Mouse (Mus musculus) hindbrain, embryonic 10.5 days (tissue): ENCODE measurements around the gene Rp9. TPM values are rescaled to one million over a fixed set of nuclear protein-coding genes. Genes with fewer than 3 reads are reported as not detected.
A peak's percentile ranks its signal among the peaks of the same experiment; 100 is the strongest.

Experiments
- DNase-seq: peaks from one replicate; pipeline ENCODE4 v3.0.0-alpha.2; 2017; ENCODE audit warnings: low spot score
- H3K27ac ChIP-seq: fragments of 300-500 bp; sonication (generic); 2 replicates; pipeline ENCODE4 v1.5.1; 2016; ENCODE audit warnings: mild to moderate bottlenecking, moderate library complexity
- H3K27me3 ChIP-seq: fragments of 300-500 bp; sonication (generic); 2 replicates; pipeline ENCODE4 v1.6.1; 2016; ENCODE audit warnings: mild to moderate bottlenecking; ENCODE audit not compliant: poor library complexity, insufficient read depth, severe bottlenecking
- H3K36me3 ChIP-seq: fragments of 300-500 bp; sonication (generic); 2 replicates; pipeline ENCODE4 v1.6.1; 2016; ENCODE audit warnings: mild to moderate bottlenecking, moderate library complexity
- H3K4me1 ChIP-seq: fragments of 300-500 bp; sonication (generic); replicated peaks from 2 replicates; pipeline ENCODE4 v1.6.1; 2016; ENCODE audit warnings: mild to moderate bottlenecking
- H3K4me3 ChIP-seq: fragments of 300-500 bp; sonication (generic); 2 replicates; pipeline ENCODE4 v1.5.1; 2016; ENCODE audit warnings: mild to moderate bottlenecking, moderate library complexity
- H3K9me3 ChIP-seq: fragments of 300-500 bp; sonication (generic); 2 replicates; pipeline ENCODE4 v1.6.1; 2016; ENCODE audit warnings: mild to moderate bottlenecking, moderate library complexity
- WGBS: fragments of 180-500 bp; shearing (Covaris S2); methylation state at CpG from one replicate; pipeline ENCODE4 v1.1.7; 2016; 5-methylcytosine and 5-hydroxymethylcytosine counted together
- polyA plus RNA-seq: library from polyadenylated mRNA; unstranded; fragments of >200 nt; fragmentation: Nextera tagmentation; extraction: Ambion mirVana; gene quantifications from 2 replicates; pipeline ENCODE4 v1.2.1, GENCODE M21; 2016

The Rp9 gene
- polyA plus RNA-seq: 46.5 and 49.1 TPM in 2 replicates

DNA sequence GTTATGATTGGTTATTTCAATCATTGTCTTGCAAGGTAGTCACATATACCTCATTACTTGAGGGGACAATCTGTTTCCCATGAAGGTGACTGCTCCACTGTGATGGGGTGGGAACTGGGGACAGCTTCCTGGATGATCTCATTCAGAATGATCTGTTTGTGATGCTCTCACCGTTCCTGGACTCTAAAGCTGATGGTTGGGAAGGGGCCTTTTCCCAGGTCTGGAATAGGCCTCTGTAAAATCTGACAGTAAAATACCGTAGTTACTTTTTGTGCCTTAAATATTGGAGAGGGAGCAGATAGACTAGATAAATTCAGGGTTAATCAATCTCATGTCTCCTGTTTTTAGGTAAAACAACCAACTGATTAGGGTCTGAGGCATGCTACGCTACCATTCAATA, at the start of gene Rp9:
TSS of gene Rp9 (minus strand) at position 101 of the 400 bp plus-strand sequence.
- H3K27ac ChIP-seq: peak within 1 kb of the TSS; percentile 95
- H3K27me3 ChIP-seq: no peaks in the 10 kb centered on the region
- WGBS: 91% methylated on average over 3 of the region's 3 CpGs
- H3K4me1 ChIP-seq: peaks cover 10% of the 10 kb centered on the region
- peaks cover 15% of the 10 kb centered on the region for H3K36me3 ChIP-seq
- no peaks in the 10 kb centered on the region for H3K9me3 ChIP-seq
- peak within 1 kb of the TSS; percentile 88 for H3K4me3 ChIP-seq
- no peak for DNase-seq

DNA sequence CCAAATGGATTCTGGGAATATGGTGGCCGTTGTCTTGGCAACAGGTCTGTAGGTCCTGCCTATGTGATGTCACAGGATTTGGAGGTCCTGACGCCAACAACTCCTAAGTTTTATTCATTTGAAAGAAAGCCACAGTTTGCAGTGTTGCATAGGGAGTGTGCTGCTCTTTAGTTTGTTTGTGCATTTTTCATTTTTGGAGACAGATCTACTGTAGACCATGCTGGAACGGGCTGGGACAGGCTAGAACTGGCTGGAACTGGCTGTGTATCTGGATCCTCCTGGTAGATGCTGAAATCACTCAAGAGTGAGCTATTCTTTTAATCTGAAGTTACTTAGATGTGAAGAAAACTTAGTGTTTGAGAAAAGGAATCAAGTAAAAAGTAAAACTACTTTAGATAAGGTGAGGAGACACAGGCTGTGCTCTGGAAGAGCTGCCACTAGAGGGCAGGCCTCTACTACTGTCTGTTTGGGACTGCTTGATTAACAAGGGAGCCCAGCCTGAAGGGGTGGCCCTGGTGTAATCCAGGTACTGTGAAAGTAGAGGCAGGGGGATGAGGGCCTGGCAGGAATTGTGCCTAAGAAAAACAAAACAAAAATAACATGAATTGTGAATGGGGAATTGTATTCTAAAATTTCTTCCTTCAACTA, 49.0 kb upstream of the Rp9 start:
- no peak overlapping the region for H3K27ac ChIP-seq
- no peaks in the 10 kb centered on the region for H3K27me3 ChIP-seq
- peak; percentile 19 for DNase-seq
- H3K4me1 ChIP-seq: no peaks in the 10 kb centered on the region
- WGBS: 93% methylated on average over 3 of the region's 3 CpGs
- H3K36me3 ChIP-seq: 0 out of 2 replicates have a peak, but pooled peaks cover 4% of the 10 kb centered on the region
- peaks cover 4% of the 10 kb centered on the region for H3K9me3 ChIP-seq
- H3K4me3 ChIP-seq: no peak overlapping the region

DNA sequence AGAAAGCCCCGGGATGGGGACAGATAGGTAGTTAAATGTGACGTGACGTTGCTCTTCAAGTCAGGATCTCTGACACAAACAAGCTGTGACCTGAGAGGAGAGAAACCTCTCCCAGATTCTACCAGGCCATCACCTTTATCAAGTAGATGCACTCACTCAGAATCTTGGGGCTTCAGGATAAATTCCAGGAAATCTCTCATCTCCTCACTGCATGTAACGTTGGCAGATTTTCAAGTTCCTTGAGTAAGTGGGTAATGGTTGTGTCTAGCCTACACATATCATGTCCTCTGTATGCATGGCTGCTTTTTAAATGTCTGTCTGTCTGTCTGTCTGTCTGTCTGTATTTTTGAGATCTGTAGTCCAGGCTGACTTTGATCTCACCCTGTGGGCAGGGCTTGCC, 45.5 kb upstream of the Rp9 start:
- Histone ChIP-seq H3K27ac (no peak overlapping the region), H3K4me1 (no peaks in the 10 kb centered on the region), H3K9me3 (no peaks in the 10 kb centered on the region), H3K36me3 (0 out of 2 replicates have a peak, but pooled peaks cover 4% of the 10 kb centered on the region), H3K27me3 (no peaks in the 10 kb centered on the region), H3K4me3 (no peak overlapping the region)
- DNase-seq: no peak
- 93% methylated on average over 4 of the region's 4 CpGs for WGBS

DNA sequence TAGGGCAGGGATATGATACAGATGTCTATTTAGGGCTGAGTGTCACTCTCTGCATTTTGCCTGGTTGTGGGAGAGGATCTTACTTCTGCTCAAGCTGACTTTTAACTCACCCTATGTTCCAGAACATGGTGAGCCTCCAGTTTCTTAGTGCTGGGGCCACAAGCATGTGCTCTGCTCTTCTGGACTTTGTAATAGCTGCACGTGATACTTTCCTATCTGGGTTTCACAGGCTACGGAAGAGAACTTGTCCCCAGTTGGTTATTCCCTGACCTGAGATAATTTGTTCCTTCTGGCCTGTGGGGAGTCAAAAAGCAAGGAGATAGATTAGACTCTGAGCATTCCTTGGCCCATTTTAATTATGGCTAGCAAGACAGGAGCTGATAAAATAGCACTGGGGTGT, 36.0 kb upstream of the Rp9 start:
- Histone ChIP-seq H3K9me3 (no peaks in the 10 kb centered on the region), H3K4me1 (no peaks in the 10 kb centered on the region), H3K27me3 (no peaks in the 10 kb centered on the region), H3K4me3 (no peak overlapping the region), H3K27ac (no peak overlapping the region), H3K36me3 (no peaks in the 10 kb centered on the region)
- 72% methylated on average over 2 of the region's 2 CpGs for WGBS
- DNase-seq: no peak

DNA sequence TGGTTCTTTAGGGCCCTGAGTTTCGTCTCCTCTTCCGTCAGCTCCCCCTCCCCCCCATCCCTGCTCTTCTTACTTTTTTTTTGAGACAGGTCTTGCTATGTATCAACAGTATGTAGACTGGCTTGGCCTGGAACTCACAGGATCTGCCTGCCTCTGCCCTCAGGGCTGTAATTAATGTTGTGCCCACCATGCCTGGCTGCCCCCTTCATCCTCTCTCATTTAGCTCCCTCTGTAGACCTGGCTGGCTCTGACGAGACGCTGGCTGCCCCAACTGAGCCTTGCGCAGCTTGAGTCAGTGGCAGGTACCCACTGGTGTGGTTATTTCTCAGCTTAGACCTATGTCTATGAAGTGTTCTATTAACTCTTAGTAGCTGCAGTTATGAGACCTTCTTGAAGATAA, 34.0 kb upstream of the Rp9 start:
- Histone ChIP-seq H3K9me3 (no peaks in the 10 kb centered on the region), H3K36me3 (peaks cover 8% of the 10 kb centered on the region), H3K4me1 (no peaks in the 10 kb centered on the region), H3K27ac (no peak overlapping the region), H3K27me3 (no peaks in the 10 kb centered on the region), H3K4me3 (no peak overlapping the region)
- DNase-seq: no peak
- WGBS: 78% methylated on average over 5 of the region's 5 CpGs

DNA sequence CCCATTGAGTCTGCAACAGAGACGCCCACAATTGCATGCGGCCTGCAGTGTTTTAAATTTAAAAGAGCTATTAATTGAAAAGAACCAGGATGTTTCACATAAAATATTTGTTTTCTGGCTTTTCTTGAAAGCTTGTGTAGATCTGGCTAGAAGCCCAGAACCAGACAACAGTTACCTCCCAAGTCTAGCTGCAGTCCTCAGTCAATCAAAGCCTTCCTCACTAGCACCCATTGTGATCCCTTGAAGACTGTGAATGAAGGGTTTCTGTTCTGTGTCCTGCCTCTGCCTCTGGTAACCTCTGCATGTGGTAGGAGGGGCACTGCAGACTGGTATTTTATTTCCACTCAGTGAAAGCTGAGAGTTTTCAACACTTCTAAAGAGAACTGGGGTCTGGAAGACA, 33.4 kb upstream of the Rp9 start:
- DNase-seq: no peak
- H3K27me3 ChIP-seq: no peaks in the 10 kb centered on the region
- 94% methylated on average over 2 of the region's 2 CpGs for WGBS

DNA sequence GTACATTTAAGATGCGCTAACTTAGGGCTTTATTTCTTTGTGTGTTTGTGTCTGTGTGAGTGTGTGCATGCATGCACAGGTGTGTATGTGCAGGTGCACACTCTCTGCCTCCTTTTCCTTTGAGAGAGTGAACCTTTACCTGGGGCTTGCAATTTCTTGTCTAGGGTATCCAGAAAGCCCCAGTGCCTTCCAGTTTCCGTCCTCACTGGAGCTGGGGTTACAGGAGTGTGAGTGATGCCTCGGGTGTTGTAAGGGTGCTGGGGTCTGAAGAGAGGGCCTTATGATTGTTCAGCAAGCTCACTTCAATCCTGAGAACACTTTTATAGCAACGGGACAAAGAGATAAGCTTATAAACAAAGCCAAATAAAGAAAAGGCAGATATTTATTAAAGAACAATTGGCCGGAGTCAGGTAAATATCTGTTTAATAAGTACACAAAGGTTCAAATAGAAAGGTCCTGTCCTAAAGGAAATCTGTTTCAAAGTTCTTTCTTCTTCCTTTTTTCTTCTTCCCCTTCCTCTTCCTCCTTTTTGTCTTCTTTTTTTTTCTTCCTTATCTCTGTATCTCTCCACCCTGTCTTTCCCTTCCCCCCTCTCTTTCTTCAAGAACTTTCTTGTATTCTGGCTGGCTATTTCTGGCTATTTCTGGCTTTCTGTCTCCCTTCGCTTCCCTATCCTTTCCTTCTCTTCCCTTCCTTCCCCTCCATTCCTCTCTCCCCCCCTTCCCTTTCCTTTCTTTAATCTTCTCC, 27.7 kb upstream of the Rp9 start:
- no peak for DNase-seq
- Histone ChIP-seq H3K4me1 (no peaks in the 10 kb centered on the region), H3K4me3 (no peak overlapping the region), H3K27me3 (no peaks in the 10 kb centered on the region), H3K9me3 (no peaks in the 10 kb centered on the region), H3K36me3 (peaks cover 11% of the 10 kb centered on the region), H3K27ac (no peak overlapping the region)
- WGBS: 88% methylated on average over 6 of the region's 6 CpGs

More for the DNA sequence above, 33.4 kb upstream of the Rp9 start:
- Histone ChIP-seq H3K4me3 (no peak overlapping the region), H3K4me1 (no peaks in the 10 kb centered on the region), H3K27ac (no peak overlapping the region), H3K9me3 (no peaks in the 10 kb centered on the region), H3K36me3 (peaks cover 8% of the 10 kb centered on the region)

DNA sequence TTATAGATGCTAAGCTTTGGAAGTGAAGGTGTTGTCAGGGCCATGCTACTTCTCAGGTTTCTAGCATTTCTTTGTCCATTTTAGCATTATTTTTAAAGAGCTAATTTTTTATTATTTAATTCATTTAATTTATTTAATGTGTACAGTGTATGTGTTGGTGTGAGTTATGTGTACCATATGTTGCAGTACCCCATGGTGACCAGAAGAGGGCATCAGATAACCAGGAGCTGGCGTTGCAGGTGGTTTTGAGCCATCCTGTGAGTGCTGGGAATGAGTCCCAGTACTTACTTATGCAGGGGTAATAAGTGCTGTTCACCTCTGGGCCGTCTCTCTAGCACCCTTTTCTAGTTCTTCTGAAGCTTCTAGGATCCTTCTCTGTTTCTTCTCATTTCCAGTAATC, 25.6 kb upstream of the Rp9 start:
- no peak for DNase-seq
- 88% methylated on average over 2 of the region's 2 CpGs for WGBS
- Histone ChIP-seq H3K27me3 (no peaks in the 10 kb centered on the region), H3K27ac (no peak overlapping the region), H3K4me3 (no peak overlapping the region), H3K4me1 (no peaks in the 10 kb centered on the region), H3K9me3 (no peaks in the 10 kb centered on the region), H3K36me3 (peaks cover 11% of the 10 kb centered on the region)

DNA sequence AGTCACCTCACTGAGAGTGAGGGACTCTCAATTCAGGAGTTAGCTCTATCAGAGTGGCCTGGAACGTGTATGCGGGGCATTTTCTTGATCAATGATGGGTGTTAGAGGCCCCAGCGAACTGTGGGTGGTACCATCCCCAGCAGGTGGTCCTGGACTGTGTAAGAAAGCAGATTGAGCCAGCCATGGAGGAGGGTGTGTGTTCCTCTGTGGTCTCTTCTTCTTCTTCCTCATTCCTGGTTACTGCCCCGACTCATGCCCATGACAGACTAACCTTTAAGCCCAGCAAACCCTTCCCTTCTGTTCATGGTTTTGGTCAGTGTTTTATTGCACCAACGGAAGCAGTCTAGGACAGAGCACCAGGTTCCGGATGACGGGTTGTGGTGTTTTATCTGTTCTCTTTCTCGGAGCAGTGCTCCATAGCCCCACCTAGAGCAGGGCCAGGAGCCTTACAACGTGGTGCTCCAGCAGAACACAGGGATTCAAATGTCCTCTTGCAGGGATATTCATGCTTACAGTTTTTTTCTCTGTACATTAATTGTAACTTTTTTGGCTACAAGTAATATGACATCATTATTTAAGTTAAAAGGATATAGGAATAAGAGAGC, 24.8 kb upstream of the Rp9 start:
- Histone ChIP-seq H3K4me1 (no peaks in the 10 kb centered on the region), H3K4me3 (no peak overlapping the region), H3K27me3 (no peaks in the 10 kb centered on the region), H3K9me3 (no peaks in the 10 kb centered on the region), H3K36me3 (peaks cover 7% of the 10 kb centered on the region; the same call in 1 of the 2 replicates), H3K27ac (no peak overlapping the region)
- 86% methylated on average over 9 of the region's 9 CpGs for WGBS
- no peak for DNase-seq

DNA sequence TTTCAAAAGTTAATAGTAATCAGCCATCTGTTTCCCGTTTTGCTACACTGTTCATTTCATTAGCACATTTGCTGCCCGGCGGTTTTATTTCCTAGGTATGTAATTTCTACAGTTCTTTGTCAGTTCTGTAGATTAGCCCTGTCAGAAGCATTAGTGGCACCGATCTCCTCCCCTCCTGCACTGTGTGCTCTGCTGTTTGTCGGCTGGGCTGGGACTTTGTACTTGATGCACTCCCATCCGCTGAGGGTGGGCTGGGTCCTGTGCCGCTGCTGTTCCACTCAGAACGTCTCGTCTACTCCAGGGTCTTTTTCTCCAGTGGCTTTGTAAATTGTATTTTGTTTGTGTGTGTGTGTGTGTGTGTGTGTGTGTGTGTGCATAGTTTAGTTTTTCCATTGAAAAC, 19.4 kb upstream of the Rp9 start:
- DNase-seq: no peak
- no peaks in the 10 kb centered on the region for H3K27me3 ChIP-seq
- H3K9me3 ChIP-seq: no peaks in the 10 kb centered on the region
- WGBS: 74% methylated on average over 9 of the region's 9 CpGs
- peaks cover 3% of the 10 kb centered on the region; the same call in 1 of the 2 replicates for H3K36me3 ChIP-seq
- H3K4me3 ChIP-seq: no peak overlapping the region
- no peaks in the 10 kb centered on the region for H3K4me1 ChIP-seq
- no peak overlapping the region for H3K27ac ChIP-seq

DNA sequence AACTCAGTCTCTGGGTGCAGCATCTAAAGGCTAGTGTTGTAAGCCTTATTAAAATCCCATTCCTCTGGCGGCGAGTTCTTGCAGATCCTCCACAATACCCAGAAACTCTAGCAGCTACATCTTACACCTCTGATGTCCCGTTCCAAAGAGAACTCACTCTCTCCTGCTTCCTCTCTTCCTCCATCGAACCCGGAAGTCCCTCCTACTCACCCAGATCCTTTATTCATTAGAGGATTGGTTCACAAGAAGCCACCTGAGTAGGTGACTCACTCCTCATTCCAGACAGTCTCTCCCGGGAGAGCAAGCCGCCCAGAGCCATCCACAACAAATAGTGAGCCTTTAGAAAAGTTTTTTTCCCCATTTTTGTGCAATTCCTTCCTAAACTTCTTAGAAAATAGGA, 16.7 kb upstream of the Rp9 start:
- H3K9me3 ChIP-seq: no peaks in the 10 kb centered on the region
- no peak overlapping the region for H3K27ac ChIP-seq
- 91% methylated on average over 7 of the region's 7 CpGs for WGBS
- H3K36me3 ChIP-seq: no peaks in the 10 kb centered on the region
- no peak overlapping the region for H3K4me3 ChIP-seq
- H3K27me3 ChIP-seq: no peaks in the 10 kb centered on the region
- H3K4me1 ChIP-seq: no peaks in the 10 kb centered on the region
- DNase-seq: no peak

DNA sequence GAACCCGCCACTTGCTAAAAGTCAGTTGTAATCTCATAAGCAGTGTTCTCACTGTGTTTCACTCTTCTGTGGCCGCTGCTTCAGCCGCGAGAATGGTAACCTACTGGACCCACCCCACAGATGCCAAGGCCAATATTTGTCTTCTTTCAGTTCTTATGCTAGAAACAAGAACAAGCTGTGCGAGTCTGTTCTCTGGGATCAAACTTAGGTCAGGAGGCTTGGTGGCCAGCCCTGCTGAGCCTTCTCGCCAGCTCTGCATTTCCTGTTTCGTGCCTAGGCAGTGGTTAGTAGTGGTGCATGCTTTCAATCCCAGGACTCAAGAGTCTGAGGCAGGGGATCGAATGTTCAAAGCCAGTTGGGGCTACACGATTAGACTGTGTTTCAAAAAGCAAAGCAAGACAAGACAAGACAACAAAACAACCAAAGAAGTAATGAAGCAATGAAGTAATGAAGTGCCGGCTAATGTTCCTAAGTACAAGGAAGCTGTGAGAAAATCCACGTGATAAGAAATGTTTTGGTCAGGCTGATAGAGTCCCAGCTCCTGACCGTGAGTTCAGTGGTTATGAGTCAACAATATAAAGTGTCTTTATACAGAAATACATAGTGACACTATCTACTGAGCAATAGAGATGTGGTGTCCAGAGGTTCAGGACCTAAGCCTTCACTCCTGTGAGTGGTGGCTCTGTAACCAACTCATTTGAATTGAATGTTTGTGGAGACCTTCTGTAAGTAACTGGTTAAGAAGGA, 15.2 kb upstream of the Rp9 start:
- Histone ChIP-seq H3K36me3 (no peaks in the 10 kb centered on the region), H3K4me3 (no peak overlapping the region), H3K4me1 (no peaks in the 10 kb centered on the region), H3K27me3 (no peaks in the 10 kb centered on the region), H3K27ac (no peak overlapping the region), H3K9me3 (no peaks in the 10 kb centered on the region)
- WGBS: 91% methylated on average over 12 of the region's 12 CpGs
- DNase-seq: no peak
